26 mouse cellular contexts compared by ENCODE assay signal in genomic region chr14:76911271-76911670, GRCm38 (mm10).
"Had no signal": no experiment of that assay in that cellular context is flagged by ENCODE, and none has a peak within 500 bp of the region (broad histone marks: within the 10 kb centered on the region; RNA-seq: fewer than 3 reads in every experiment).

No protein-coding gene starts in this region.

- H3K9me3 ChIP-seq: hindbrain, embryonic 10.5 days; hindbrain, embryonic 12.5 days; intestine, embryonic 15.5 days; limb, embryonic 10.5 days; limb, embryonic 12.5 days; liver, embryonic 13.5 days; liver, embryonic 15.5 days had no signal

- H3K27me3 ChIP-seq: hindbrain, embryonic 12.5 days; intestine, embryonic 15.5 days; limb, embryonic 12.5 days; liver, embryonic 13.5 days; liver, embryonic 15.5 days had no signal

- H3K4me3 ChIP-seq: gastrocnemius, adult 2 months; hindbrain, embryonic 10.5 days; hindbrain, embryonic 12.5 days; intestine, embryonic 15.5 days; layer of hippocampus, adult 2 months; left cerebral cortex, adult 2 months; limb, embryonic 10.5 days; limb, embryonic 12.5 days; liver, embryonic 13.5 days; liver, embryonic 15.5 days had no signal

- H3K9ac ChIP-seq: hindbrain, embryonic 12.5 days; hindbrain, embryonic 14.5 days; intestine, embryonic 15.5 days; limb, embryonic 12.5 days; liver, embryonic 13.5 days; liver, embryonic 15.5 days; liver, postnatal 0 days had no signal

- ATAC-seq: forebrain, embryonic 16.5 days; hindbrain, embryonic 16.5 days; inflammation-experienced regulatory T-cells, adult 6 months; intestine, embryonic 15.5 days; intestine, postnatal 0 days; liver, postnatal 0 days had no signal

- H3K36me3 ChIP-seq: hindbrain, embryonic 10.5 days; hindbrain, embryonic 12.5 days; intestine, embryonic 15.5 days; limb, embryonic 10.5 days; limb, embryonic 12.5 days; liver, embryonic 13.5 days; liver, embryonic 15.5 days had no signal

- H3K4me2 ChIP-seq: heart, embryonic 11.5 days; hindbrain, embryonic 12.5 days; hindbrain, embryonic 14.5 days; intestine, embryonic 15.5 days; limb, embryonic 12.5 days; liver, embryonic 11.5 days; liver, embryonic 13.5 days; liver, embryonic 15.5 days had no signal

- DNase-seq: gastrocnemius, adult 2 months; gastrocnemius, postnatal 10 days; gastrocnemius, postnatal 25 days; heart, postnatal 4 days; kidney, adult 8-10 months; kidney, postnatal 25 days; kidney, postnatal 4 days; liver; liver, embryonic 13.5 days; liver, postnatal 0 days; lung, adult 2 months had no signal

- H3K27ac ChIP-seq: gastrocnemius, adult 2 months; hindbrain, embryonic 10.5 days; hindbrain, embryonic 12.5 days; hindbrain, embryonic 14.5 days; intestine, embryonic 15.5 days; layer of hippocampus, adult 2 months; left cerebral cortex, adult 2 months; limb, embryonic 10.5 days; limb, embryonic 12.5 days; liver, embryonic 13.5 days; liver, embryonic 15.5 days had no signal
